Mouse (Mus musculus) cortical plate, adult 2 months (tissue): Measurements from ENCODE around the gene Spred2.

Experiments used
- CTCF ChIP-seq: fragments of 200-500 bp; IDR thresholded peaks from 2 replicates; pipeline ENCODE4 v1.5.1; 2011; ENCODE audit warnings: mild to moderate bottlenecking, control low read depth, low read length; ENCODE audit not compliant: insufficient read depth; ENCODE audit errors: extremely low read depth
- POLR2A ChIP-seq: fragments of 200-500 bp; IDR thresholded peaks from 2 replicates; pipeline ENCODE4 v1.6.1; 2011; ENCODE audit warnings: mild to moderate bottlenecking, low read length, control low read depth; ENCODE audit not compliant: insufficient read depth; ENCODE audit errors: extremely low read depth

GRCm38 (mm10) chr11:19929087-19929865 is 5.1 kb downstream of the Spred2 start:
- TF ChIP-seq POLR2A (no peak), CTCF (no peak)
